Mouse (Mus musculus): ENCODE data around the gene Trim26. TPM values are rescaled to one million over a fixed set of nuclear protein-coding genes. Genes with fewer than 3 reads are reported as not detected.
"Not testable (repeated sequence)": the region's sequence is repeated elsewhere in the genome, so short reads cannot be mapped to it uniquely, and the experiment has no call there.

The Trim26 gene
- polyA plus RNA-seq, 1 experiment from 2014 or later, result 49.5 TPM

DNA sequence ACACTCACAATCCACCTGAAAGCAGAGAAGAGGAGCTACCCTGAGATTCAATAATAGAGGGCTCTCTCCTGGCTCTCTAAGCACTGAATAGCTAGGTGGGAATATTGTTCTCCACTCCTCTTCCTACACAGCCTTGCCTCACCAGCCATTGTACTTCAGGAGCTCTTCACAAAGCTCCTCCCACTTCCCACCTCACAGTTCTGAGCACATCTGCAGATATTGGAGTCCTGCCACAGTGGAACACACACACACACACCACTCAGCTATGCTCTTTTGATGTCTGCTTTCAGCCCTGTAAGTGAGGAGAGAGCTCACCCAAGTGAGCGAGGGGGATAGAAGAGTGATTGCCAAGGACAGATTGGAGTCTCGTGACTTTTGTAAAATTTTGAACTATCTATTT lies 46.4 kb downstream of the Trim26 start:
- H3K27ac ChIP-seq, result no peak overlapping the region
- no peaks in the 10 kb centered on the region for H3K9me3 ChIP-seq
- H3K27me3 ChIP-seq, result no peaks in the 10 kb centered on the region
- ATAC-seq (ENCODE audit: insufficient number of reproducible peaks, insufficient read depth, low FRiP score, low TSS enrichment, low read depth), result no peak
- no peak overlapping the region for H3K9ac ChIP-seq (replicated peaks)
- 85% methylated on average over 2 of the region's 2 CpGs for WGBS
- no peak overlapping the region for H3K4me2 ChIP-seq
- H3K4me1 ChIP-seq (replicated peaks), result no peaks in the 10 kb centered on the region
- H3K4me3 ChIP-seq (replicated peaks), result no peak overlapping the region
- no peaks in the 10 kb centered on the region for H3K36me3 ChIP-seq

DNA sequence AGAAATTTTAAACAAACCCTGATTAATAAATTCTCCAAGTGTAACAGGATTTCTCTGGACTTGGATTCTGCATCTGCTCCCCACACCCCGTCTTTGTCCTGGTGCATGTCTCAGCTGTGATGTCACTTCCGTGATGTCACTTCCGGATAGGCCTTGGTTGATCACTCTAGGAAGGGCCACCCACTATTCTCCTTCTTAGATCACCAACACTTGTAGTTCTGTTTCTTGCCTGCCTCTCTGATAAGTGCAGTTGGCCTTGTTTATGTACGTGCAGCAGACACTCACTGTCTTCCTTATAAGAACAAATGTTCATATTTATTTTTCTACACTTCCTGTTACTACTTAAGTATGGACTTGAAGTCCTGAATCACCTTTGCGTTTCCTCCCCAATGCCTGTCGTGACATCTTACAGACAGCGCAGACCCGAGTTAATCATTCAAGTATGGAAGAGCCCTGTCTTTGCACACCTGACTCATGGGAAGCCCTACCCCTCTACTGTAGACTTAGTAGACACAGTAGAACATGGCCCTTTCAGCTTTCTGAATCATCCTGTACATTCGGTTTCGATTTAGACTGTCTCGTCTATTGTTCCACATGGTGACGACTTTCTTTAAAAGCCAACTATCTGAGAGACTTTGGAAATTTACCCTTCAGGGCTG lies 48.3 kb downstream of the Trim26 start:
- Histone ChIP-seq H3K27me3 (0 out of 2 replicates have a peak, but pooled peaks cover 6% of the 10 kb centered on the region), H3K27ac (no peak overlapping the region), H3K4me1 (replicated peaks) (no peaks in the 10 kb centered on the region), H3K9ac (replicated peaks) (no peak overlapping the region), H3K36me3 (no peaks in the 10 kb centered on the region), H3K9me3 (no peaks in the 10 kb centered on the region), H3K4me3 (replicated peaks) (no peak overlapping the region), H3K4me2 (no peak overlapping the region)
- ATAC-seq (ENCODE audit: insufficient number of reproducible peaks, insufficient read depth, low FRiP score, low TSS enrichment, low read depth), result no peak
- 91% methylated on average over 12 of the region's 12 CpGs for WGBS

DNA sequence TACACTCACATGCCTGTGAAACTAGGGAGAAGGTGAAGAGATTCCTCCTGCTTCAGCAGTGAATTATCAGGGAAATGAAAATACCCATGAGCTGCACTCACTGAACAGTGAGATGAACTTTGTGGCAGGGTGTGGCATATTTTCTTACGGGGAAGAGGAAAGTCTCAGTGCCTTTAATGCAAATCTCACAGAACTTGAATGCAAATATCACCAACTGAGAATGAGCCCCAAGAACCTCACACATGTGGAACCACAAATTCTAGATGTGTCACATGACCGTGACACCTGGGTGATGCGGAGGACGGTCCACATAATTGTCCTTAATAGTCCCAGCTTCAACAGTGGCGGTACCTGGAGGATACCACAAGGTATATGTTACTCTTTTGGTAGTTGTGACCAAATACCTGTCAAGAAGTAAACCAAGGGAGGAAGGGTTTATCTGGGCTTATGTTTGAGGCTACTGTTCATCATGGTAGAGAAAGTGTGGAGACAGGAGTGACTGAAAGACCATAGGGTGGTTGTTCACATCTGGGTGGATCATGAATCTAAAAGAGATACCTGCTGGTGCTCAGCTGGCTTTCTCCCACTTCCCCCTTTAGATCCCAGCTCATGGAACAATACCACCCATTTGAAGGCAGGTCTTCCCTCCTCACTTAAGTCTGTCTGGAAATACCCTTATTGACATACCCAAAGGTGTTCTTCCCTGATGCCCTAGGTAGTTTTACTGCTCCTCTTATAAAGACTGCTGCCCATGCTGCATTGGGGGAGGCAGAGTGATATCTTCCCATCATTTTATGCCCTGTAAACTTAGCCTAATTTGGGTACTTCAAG lies 53.4 kb downstream of the Trim26 start, which contains the start of gene Trim40:
Gene Trim40, minus strand, starts transcription at position 51 of the 831 bp plus-strand sequence.
- H3K9ac ChIP-seq (replicated peaks), result no peak within 1 kb of the TSS
- H3K27me3 ChIP-seq, result peaks cover 6% of the 10 kb centered on the region; the same call in 1 of the 2 replicates
- WGBS, result 84% methylated on average over 5 of the region's 5 CpGs
- H3K4me3 ChIP-seq (replicated peaks), result no peak within 1 kb of the TSS
- no peak within 1 kb of the TSS for H3K27ac ChIP-seq
- H3K4me2 ChIP-seq, result no peak within 1 kb of the TSS
- no peak for ATAC-seq (ENCODE audit: insufficient number of reproducible peaks, insufficient read depth, low FRiP score, low TSS enrichment, low read depth)
- no peaks in the 10 kb centered on the region for H3K9me3 ChIP-seq
- H3K36me3 ChIP-seq, result no peaks in the 10 kb centered on the region
- no peaks in the 10 kb centered on the region for H3K4me1 ChIP-seq (replicated peaks)

DNA sequence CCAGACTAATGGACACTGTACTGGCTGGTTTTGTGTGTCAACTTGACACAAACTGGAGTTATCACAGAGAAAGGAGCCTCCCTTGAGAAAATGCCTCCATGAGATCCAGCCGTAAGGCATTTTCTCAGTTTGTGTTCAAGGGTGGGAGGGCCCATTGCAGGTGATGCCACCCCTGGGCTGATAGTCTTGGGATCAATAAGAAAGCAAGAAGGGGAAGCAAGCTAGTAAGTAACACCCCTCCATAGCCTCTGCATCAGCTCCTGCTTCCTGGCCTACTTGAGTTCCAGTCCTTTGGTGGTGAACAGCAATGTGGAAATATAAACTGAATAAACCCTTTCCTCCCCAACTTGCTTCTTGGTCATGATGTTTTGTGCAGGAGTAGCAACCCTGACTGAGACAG lies 54.6 kb downstream of the Trim26 start:
- 79% methylated on average over 1 of the region's 1 CpGs for WGBS
- H3K4me2 ChIP-seq; H3K9ac ChIP-seq (replicated peaks); H3K9me3 ChIP-seq; H3K36me3 ChIP-seq; H3K4me1 ChIP-seq (replicated peaks); ATAC-seq (ENCODE audit: insufficient number of reproducible peaks, insufficient read depth, low FRiP score, low TSS enrichment, low read depth); H3K27me3 ChIP-seq; H3K4me3 ChIP-seq (replicated peaks); H3K27ac ChIP-seq: not testable (repeated sequence)

DNA sequence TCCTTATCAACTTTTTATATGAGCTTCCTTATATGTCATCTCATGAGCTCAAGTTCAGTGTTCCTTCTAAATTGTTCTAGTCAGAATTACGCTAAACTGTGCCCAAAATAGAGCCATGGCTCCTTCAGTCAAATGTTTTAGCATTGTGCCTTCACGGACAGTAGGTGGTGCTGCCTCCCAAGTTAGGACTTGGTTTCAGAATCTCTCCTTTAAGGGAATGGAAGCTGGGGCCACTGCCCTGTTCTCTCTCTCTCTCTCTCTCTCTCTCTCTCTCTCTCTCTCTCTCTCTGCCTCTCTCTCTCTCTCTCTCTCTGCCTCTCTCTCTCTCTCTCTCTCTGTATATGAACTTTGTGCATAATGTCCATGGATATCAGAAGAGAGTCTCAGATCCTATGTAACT lies 55.4 kb downstream of the Trim26 start:
- H3K4me1 ChIP-seq (replicated peaks), result no peaks in the 10 kb centered on the region
- H3K4me2 ChIP-seq, result no peak overlapping the region
- H3K9ac ChIP-seq (replicated peaks), result no peak overlapping the region
- no peaks in the 10 kb centered on the region for H3K36me3 ChIP-seq
- no peak overlapping the region for H3K4me3 ChIP-seq (replicated peaks)
- WGBS, result 13% methylated on average over 2 of the region's 2 CpGs
- no peak overlapping the region for H3K27ac ChIP-seq
- no peak for ATAC-seq (ENCODE audit: insufficient number of reproducible peaks, insufficient read depth, low FRiP score, low TSS enrichment, low read depth)
- H3K27me3 ChIP-seq, result peaks cover 6% of the 10 kb centered on the region; the same call in 1 of the 2 replicates
- no peaks in the 10 kb centered on the region for H3K9me3 ChIP-seq

DNA sequence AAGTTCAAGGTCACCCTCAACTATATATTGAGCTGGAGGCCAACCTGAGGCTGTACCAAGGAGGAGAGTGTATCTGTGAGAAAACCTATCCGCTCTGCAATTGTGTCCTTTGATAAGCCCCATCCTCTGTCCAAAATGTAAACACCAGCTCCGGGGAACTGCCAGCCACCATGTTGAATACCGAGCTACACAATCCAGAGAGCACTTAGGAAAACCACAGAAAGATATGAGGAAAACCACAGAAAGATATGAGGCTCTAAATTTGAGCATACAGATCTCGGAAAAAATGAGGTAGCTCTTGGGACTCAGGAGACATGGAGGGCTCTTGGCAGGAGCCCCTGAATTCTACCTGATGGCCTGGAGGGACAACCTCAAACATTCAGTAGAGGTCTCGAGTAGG lies 56.5 kb downstream of the Trim26 start:
- no peak overlapping the region for H3K9ac ChIP-seq (replicated peaks)
- H3K4me2 ChIP-seq, result no peak overlapping the region
- peaks cover 6% of the 10 kb centered on the region; the same call in 1 of the 2 replicates for H3K27me3 ChIP-seq
- H3K4me3 ChIP-seq (replicated peaks), result no peak overlapping the region
- H3K9me3 ChIP-seq, result no peaks in the 10 kb centered on the region
- no peak overlapping the region for H3K27ac ChIP-seq
- no peak for ATAC-seq (ENCODE audit: insufficient number of reproducible peaks, insufficient read depth, low FRiP score, low TSS enrichment, low read depth)
- no peaks in the 10 kb centered on the region for H3K4me1 ChIP-seq (replicated peaks)
- 73% methylated on average over 5 of the region's 5 CpGs for WGBS
- H3K36me3 ChIP-seq, result no peaks in the 10 kb centered on the region

DNA sequence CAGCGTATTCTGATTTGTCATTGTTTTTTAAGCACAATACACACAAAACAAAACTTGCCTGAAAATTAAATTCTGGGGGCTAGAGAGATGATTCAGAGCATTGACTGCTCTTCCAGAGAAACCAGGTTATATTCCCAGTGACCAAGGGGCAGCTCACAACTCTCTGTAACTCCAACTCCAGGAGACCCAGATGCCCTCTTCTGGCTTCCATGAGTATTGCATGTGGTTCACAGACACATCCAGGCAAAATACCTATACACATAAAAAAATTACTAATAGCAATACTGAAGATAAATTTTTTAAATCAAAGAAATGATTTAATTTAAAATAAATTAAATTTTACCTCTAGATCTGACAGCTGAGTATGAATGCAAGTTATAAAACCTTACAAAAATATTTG lies 59.6 kb downstream of the Trim26 start:
- H3K4me1 ChIP-seq (replicated peaks), result no peaks in the 10 kb centered on the region
- no peak overlapping the region for H3K9ac ChIP-seq (replicated peaks)
- 93% methylated on average over 1 of the region's 1 CpGs for WGBS
- no peaks in the 10 kb centered on the region; the same call in 1 of the 2 replicates for H3K27me3 ChIP-seq
- H3K4me3 ChIP-seq (replicated peaks), result no peak overlapping the region
- no peaks in the 10 kb centered on the region for H3K9me3 ChIP-seq
- H3K27ac ChIP-seq, result no peak overlapping the region
- H3K36me3 ChIP-seq, result no peaks in the 10 kb centered on the region
- no peak overlapping the region for H3K4me2 ChIP-seq
- ATAC-seq (ENCODE audit: insufficient number of reproducible peaks, insufficient read depth, low FRiP score, low TSS enrichment, low read depth), result no peak

DNA sequence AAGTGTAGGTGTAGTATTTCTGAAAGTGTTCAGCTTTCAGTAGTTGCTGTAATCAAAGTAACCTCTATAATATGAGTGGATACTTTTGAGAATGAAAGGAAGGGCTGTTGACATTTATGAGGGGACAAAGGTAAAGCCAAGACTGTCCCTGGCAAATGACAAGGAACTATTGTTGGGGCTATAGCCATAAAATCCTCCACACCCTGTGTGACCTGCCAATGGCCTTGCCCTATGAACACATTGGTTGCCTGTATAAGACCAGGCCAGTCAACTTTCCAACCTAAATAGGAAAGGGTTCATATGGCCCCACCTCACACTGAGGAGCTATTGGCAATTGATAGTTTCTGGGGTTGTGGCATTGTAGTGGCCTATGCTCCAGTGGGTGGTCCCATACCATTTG lies 60.1 kb downstream of the Trim26 start:
- Histone ChIP-seq H3K4me2 (no peak overlapping the region), H3K36me3 (no peaks in the 10 kb centered on the region), H3K27ac (no peak overlapping the region), H3K9ac (replicated peaks) (no peak overlapping the region), H3K27me3 (no peaks in the 10 kb centered on the region), H3K4me1 (replicated peaks) (no peaks in the 10 kb centered on the region), H3K9me3 (no peaks in the 10 kb centered on the region), H3K4me3 (replicated peaks) (no peak overlapping the region)
- no peak for ATAC-seq (ENCODE audit: insufficient number of reproducible peaks, insufficient read depth, low FRiP score, low TSS enrichment, low read depth)

DNA sequence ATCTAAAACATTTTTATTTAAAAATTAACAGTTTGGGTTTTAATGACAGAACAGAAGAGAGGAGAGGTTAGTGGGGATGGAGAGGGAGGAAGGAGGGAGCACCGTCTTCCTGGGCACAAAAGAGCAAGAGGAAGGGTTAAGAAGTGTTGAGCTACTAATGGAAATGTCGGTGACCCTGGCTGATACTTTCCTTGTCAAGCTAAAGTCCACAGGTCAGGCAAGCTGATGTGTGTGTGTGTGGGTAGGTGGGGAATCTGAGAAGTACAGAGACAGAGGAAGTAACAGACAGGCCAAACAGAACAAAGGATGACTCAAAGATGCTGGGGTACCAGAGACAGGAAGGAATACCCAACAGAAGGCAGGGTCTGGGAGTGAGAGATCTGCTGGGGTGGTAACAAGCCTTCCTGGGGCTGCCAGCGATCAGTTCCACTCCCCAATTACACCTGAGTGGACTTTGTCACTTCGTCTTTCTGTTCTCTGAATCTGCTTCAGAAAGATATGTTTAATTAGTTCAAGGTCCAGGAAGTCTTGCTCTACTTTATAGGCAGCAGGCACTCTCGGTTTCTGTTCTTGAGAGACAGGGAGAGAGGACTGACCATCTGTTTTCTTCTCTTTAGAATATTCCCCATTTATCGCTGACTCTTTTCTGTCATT lies 60.7 kb downstream of the Trim26 start, which contains the start of gene Trim31:
Gene Trim31, plus strand, starts transcription at position 567 of the 654 bp plus-strand sequence.
- H3K9me3 ChIP-seq, result no peaks in the 10 kb centered on the region
- H3K4me1 ChIP-seq (replicated peaks), result no peaks in the 10 kb centered on the region
- no peak for ATAC-seq (ENCODE audit: insufficient number of reproducible peaks, insufficient read depth, low FRiP score, low TSS enrichment, low read depth)
- no peaks in the 10 kb centered on the region for H3K27me3 ChIP-seq
- H3K4me3 ChIP-seq (replicated peaks), result no peak within 1 kb of the TSS
- no peak within 1 kb of the TSS for H3K9ac ChIP-seq (replicated peaks)
- 63% methylated on average over 6 of the region's 6 CpGs for WGBS
- no peak within 1 kb of the TSS for H3K27ac ChIP-seq
- H3K4me2 ChIP-seq, result no peak within 1 kb of the TSS
- H3K36me3 ChIP-seq, result no peaks in the 10 kb centered on the region

DNA sequence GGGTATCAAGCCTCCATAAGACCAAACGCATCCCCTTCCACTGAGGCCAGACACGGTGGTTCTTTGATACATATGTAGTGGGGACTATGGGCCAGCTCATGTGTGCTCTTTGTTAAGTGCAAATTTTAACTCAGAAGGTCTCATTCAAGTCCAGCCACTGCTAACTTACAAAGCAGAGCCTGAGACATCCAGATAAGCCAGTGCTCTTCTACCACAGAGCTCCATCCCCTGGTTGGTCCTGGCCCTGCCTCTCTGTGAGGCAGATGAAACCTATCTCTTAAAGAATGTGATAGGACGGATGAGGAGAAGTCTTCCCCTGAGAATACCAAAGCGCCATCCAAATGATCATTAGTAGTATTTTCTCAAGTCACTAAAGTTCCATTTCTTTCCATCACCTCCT lies 62.4 kb downstream of the Trim26 start:
- Histone ChIP-seq H3K27me3 (no peaks in the 10 kb centered on the region), H3K4me2 (no peak overlapping the region), H3K9me3 (no peaks in the 10 kb centered on the region), H3K4me1 (replicated peaks) (no peaks in the 10 kb centered on the region), H3K9ac (replicated peaks) (no peak overlapping the region), H3K27ac (no peak overlapping the region), H3K36me3 (no peaks in the 10 kb centered on the region), H3K4me3 (replicated peaks) (no peak overlapping the region)
- ATAC-seq (ENCODE audit: insufficient number of reproducible peaks, insufficient read depth, low FRiP score, low TSS enrichment, low read depth), result no peak
- 77% methylated on average over 4 of the region's 4 CpGs for WGBS

DNA sequence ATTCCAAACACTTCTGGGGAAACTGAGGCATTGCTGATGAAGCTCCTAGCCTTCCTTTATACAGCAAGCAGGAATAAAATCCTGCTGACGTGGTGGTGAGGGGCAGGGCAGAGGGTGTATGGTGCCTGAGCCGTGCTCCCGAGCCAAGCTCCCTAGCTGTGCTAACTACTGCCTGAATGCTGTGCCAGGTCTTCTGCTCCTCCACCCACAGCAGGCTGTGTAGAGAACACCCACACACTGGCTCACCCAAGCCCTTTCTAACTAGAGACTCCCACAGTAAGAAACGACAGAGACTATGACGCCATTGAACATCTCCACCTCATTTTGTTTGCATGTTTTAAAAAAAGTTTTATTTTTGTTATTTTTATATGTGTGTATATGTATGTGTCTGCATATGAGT lies 63.1 kb downstream of the Trim26 start:
- Histone ChIP-seq H3K4me3 (replicated peaks) (no peak overlapping the region), H3K9me3 (no peaks in the 10 kb centered on the region), H3K27ac (no peak overlapping the region), H3K4me2 (no peak overlapping the region), H3K9ac (replicated peaks) (no peak overlapping the region), H3K27me3 (no peaks in the 10 kb centered on the region), H3K36me3 (no peaks in the 10 kb centered on the region), H3K4me1 (replicated peaks) (no peaks in the 10 kb centered on the region)
- WGBS, result 77% methylated on average over 5 of the region's 5 CpGs
- ATAC-seq (ENCODE audit: insufficient number of reproducible peaks, insufficient read depth, low FRiP score, low TSS enrichment, low read depth), result no peak
